Mouse (Mus musculus) CD4-positive helper T cell, adult 2 months (primary cell): ENCODE measurements around the gene Myrf.
A peak's percentile ranks its signal among the peaks of the same experiment; 100 is the strongest.

Experiments used
- DNase-seq: peaks from one replicate; pipeline ENCODE4 v3.0.0-alpha.2; 2012; ENCODE audit warnings: low read depth, missing footprints, low spot score

The Myrf gene

DNA sequence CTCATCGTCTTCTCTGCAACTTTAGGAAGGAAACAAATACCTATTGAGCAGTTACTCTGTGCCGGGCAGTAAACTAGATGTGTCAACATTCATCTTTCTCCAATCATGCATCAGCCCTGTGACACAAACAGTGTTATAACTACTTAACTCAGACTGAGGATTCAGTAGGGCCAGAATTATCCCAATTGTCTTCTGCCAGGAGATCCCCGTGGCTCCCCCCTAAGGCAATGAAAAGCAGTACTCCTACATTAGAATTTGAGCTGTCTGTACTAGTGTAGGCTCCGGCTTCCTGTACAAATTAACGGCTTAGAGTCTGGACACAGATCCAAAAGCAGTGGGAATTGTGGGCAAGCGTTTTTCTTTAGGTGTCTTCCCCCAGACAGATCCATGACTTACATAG is 35.5 kb downstream of the Myrf start:
- DNase-seq = no peak

DNA sequence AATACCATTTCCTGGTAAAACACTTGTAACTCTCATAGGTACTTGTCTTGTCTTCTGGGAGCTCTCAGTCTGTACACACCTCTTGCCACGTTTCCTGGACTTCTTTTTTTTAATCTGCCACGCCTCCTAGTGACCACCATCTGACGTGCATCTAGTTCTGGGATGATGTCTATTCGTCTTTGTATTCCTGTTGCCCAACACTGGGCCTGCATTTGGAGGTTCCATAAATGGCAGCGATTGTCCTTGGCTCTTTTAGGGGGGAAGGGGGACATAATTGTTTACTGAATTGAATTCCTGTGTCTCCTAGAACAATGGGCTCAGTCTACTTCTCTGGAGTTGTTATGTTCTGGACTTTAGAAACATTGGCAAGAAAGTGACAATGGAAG is 35.9 kb downstream of the Myrf start:
- DNase-seq = peak; percentile 83

DNA sequence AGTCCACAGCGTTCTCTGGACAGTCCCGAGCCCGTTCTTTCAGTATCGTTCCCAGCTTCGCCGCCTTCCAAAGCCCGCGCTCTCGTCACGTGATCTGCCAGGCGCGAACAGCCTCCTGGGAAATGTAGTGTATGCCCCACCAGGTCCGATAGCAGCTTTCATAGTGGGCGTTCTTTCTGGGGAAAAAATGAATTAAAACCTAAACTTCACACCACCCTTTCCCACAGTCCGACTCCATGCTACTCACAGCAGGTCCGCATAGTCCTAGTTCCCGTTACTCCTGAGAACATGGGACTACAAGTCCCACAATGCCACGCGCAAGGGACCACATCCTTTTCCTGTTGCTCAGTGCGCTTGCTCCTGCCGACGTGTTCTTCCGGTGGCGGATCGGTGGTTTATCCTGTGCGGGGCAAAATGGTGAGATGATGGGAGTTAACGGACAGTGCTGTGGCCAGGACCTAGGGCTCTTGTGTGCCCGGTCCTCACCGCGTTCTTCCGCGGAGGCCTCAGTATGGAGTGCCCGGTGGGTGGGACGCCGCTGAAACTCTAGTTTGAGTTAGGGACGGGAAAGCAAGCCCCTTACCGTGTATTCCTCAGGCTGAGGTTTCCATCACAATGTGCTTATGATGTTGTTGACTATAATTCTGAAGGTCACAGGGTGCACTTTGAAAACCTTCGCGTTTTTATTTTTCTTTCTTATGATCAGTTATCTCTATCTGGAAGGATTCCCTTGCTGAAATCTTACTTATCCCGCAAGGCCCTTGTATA is 36.5 kb downstream of the Myrf start, which contains the start of the genes Tmem258 and Fen1:
Tmem258 (plus strand) TSS at position 167 of the 768 bp plus-strand sequence.
Fen1 (minus strand) TSS at position 322 of the 768 bp plus-strand sequence.
- peak; percentile 91 for DNase-seq

DNA sequence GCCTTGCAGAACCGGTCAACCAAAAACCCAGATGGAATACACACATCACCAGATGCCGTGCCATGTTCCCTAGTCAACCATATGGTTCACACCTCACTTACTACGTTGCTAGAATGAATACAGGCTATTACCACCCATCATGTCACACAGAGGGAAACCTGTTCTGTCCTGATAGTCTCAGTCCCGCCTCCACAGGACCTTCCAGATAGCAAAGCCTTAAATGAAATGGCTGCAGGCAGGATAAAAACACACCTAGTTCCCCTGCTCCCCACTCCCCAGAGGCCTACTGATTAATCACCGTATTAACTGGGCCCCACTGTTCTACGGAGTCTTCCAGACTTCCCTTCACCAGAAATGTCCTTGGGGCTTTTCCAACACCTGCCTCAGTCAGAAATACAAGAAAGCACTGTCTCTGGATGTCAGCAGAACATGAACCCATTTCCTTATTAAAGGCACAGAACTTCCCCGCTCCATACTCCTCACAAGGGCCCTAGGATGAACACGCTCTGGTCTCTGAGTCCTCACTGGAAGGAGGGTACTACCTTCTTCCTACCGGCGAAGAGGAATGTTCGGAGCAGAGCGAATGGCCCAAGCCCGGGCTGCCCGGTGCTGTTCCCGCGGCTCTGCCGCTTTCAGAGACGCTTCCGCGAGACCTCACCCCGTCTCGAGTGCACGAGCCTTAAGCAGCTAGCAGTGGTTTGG is 37.3 kb downstream of the Myrf start:
- no peak for DNase-seq

DNA sequence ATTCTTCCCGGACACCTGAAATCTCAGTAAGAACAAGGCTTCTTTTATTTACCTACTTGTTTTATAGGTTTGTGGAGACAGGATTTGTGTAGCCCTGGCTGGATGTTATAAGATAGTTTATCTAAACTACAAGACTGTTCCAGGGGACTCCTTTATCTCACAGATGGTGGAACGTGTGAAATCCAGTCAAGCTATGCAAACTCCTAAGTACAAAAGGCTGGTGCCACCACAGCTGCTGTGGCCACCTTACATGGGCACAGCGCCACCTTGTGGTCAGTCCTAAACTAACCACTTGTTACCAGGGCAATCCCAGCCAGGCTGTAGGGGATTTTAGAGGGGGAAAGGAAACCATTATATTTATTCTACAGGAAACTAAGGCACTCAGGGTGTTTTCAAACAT is 41.8 kb downstream of the Myrf start:
- DNase-seq = peak; percentile 78

DNA sequence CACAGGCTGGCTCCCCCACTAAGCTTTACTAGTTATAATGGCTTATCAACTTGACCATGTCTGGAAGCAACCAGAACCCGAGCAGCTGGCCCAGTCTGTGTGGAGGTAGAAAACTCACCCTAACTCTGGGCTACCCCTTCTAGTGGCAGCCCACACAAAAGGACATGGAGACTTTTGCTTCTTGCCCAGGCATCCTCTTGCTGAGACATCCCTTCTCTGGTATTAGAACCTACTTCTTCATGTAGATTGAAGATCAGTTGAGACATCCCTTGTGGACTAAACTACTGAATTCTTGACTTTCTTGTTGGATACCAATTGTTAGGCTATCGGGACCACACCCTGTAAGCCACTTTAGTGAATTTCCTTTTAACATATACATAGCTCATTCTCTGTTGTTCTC is 42.3 kb downstream of the Myrf start:
- no peak for DNase-seq

DNA sequence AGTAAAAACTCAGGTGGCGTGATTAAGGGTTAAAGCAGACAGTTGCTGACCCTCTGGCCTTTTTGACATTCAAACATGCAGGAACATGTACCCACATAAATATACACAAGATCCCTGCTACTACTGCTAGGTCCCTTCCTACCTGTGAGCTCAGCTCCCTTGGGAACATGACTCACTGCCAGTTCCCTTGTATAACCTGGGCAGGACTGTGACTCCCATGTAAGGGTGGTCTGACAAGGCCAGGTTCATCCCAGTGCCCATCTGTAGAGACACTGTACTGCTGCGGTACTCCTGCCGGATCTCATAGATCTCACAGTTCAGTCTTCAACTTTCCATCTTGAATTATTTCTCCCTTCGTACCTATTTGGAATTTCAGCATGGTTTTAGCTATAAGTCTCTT is 43.4 kb downstream of the Myrf start:
- no peak for DNase-seq

DNA sequence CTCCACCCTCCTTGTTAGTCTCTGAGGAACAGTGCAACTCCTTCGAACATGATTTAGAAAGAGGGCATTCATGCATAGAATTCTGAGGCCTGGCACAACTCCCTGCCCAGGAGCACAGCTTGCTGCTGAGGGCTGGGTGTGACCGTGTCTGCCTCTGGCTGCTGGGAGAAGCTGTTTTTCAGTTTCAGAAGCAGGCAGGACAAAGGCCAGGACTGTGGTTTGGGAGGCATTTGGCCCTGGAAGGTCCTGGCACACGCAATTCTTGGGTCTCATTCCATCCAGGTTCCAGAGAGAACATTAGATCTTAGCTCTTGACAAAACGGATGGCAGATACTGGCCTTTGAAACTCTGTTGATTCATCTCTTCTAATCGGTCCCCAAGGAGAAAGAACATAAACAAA is 45.3 kb downstream of the Myrf start:
- DNase-seq = no peak

DNA sequence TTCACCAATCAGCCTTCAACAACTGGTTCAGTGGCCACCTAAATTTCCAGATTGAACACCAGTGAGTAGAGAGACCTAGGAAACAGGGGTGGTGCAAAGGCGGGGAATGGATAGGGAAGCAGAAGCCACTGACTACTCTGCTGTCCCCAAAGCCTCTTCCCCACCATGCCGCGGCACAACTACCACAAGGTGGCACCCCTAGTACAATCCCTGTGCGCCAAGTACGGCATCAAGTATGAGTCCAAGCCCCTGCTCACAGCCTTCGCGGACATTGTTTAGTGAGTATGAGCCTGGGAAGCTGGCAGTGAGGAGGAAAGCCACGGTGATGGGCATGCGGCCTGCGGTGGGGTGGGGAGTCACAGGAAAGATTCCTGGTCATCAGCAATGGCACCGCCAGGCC is 46.2 kb downstream of the Myrf start:
- no peak for DNase-seq

DNA sequence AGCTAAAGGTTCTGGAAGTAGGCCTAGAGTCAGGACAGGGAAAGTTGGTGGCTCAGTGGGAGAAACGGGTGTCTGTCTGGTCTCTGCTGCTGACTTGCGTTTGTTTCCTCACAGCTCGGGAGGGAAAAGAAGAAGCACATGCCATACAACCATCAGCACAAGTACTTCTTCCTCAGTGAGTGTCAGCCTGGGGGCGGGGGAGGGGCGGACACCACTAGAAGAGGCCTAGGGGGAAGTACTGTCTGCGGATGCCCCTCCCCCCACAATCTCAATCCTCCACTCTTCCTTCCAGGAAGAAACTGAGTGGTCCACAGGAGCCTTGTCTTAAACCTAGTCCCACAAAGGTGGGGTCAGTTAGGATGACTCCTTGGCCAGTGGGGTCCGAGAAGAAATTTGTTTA is 49.2 kb downstream of the Myrf start:
- no peak for DNase-seq

DNA sequence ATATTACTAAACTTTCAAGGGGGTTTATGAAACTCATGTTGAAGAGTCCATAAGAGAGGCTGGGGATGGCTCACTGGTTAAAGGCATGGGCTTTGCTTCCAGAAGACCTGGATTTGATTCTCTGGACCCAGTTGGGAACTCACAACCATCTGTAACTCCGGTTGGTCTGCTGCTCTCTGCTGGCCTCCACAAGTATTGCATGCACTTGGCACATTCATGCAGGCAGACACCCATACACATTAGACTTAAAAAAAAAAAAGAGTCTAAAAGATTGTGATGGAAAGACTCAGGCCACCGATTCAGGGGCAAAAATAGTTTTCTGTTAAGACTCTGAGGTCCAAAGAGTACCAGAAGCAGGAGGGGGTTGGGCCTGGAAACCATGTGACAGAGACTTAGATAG is 49.8 kb downstream of the Myrf start:
- peak; percentile 64 for DNase-seq

DNA sequence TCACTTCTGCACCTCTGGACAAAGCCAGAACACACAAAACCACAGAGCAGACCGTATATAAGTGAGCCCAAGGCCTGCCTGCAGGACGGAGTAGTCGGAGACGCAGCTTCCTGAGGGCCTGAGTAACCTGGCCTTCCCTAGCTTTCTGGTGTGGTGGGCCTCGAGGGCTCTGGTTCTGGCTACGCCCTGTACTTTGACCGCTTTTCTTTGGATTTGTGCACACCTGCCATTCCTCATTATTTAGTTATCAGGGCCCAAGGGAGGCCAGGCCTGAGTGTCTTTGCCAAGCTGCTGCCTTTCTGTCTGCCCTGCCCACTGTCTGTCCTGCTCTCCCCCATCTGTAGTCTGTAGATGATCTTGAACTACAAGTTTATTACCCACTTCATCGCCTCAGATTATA is 50.6 kb downstream of the Myrf start:
- no peak for DNase-seq

DNA sequence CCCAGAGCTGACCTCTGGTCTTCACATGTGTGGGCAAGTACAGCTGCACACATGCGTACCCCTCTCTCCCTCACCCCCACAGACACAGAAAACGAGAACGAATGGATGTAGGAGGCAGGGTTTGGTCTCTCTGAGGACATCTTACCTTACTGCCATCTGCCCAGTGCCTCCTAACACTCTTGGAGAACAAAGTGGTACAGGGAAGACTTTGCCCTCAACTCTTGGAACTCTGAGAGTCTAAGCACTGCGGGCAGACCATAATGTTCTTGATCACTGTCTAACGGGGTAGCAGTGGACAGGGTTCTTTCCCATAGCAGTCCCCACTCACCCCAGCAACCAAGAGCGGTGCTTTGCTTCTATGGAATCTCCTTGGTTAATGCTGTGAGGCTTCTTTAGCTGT is 51.5 kb downstream of the Myrf start:
- DNase-seq = no peak

DNA sequence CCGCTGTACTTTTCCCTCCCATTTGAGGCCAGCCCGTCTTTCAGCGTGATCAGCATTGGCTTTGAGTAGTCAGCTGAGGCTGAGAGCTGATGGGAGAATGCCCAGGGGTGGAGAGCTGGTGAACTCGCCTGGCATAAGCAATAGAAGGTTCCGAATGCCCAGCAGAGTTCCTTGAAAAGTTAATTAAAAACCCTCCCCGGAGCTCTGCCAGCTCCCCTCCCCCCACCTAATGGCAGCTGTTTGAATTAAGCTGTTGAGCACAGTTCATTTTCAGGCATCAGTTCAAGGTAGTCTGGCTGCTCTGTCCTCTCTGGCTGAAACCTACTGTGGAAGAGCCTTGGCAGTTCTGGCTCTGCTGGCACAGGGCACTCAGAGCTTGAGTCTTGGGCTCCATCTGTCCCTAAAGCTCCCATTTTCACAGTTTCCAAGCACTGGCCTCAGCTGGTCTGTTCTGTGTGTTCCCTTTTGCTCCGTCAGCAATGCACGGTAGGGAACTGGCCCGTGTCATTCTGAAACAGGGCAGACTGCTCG is 52.2 kb downstream of the Myrf start:
- DNase-seq = no peak

DNA sequence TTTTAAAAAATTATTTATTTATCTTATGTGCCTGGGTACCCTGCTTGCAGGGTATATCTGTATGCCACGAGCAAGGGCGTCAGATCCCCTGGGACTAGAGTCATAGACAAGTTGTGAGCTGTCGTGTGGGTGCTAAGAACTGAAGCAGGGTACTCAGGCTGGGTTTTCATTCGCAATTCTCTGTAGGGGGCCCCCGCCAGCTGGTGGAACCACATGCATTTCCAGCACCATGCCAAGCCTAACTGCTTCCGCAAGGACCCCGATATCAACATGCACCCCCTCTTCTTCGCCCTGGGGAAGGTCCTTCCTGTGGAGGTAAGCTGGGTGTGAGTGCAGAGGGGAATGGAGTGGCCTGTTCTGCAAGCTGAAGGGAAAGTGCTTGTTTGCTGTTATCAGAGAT is 54.0 kb downstream of the Myrf start:
- DNase-seq = no peak

DNA sequence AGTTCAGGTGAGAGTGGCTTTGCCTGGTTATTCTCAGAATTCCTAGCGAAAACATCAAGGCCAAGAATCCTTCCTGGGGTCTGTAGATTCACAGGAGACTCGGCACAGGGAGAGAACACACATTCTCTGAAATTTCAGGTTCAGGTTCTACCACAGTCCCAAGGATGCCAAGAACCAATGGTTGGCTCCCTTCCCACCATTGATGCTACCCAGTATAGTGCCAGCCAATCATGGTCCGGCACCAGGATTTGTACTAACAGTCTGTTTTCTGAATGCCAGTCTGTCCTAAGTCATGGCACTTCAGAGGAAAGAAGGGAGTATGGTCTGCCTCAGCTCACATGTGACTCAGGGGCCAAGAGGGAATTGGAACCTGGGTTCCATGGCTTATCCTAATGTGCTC is 54.7 kb downstream of the Myrf start:
- no peak for DNase-seq

DNA sequence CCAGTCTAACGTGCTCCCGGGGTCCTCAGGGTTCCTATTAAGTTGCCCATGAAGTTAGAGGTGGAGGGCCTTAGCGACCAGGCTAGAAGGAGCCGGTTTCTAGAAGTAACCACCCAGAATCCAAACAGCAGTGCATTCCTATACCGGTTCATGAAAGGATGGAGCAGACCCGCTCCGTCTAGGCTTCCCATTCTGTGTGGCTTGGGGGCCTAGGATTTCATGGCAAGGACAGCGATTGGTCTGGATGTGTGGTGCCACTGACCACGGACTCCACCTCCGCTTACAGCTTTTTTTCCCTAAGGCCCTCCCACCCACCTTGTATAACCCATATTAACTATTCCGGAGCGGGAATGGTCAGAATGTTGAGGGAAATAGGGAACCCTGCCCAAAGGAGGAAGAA is 56.5 kb downstream of the Myrf start:
- no peak for DNase-seq

DNA sequence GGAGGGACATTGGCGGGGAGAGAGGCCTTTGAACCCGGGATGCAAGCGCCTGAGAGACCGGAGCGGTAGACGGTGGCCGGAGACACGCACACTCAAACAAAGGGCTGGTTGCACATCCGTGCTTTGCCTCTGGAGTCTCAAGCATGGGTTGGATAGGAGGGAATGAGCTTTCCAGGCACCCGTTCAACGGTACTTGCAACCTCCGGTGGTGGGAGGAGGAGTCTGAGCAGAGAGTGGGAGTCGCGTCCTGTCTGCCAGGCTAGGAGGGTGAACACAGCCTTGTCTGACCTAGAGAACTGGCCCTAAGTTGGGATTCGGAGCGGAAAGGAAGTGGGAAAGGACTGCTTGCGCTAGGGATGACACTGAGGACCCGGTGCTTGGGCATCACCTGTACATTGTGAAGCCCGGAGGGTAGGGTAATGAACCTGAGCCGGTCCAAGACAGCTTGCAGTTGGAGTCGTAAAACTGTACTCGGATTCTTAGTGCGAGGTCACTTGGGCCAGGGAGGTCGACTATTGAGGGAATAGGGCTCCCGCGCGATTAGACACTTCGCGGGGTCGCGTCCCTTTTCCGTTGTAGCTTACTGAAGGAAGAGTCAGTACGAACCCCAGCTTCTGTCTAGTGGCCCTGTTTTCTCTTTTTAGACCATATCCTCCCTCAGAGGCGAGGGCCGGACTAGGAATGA is 57.1 kb downstream of the Myrf start:
- no peak for DNase-seq

DNA sequence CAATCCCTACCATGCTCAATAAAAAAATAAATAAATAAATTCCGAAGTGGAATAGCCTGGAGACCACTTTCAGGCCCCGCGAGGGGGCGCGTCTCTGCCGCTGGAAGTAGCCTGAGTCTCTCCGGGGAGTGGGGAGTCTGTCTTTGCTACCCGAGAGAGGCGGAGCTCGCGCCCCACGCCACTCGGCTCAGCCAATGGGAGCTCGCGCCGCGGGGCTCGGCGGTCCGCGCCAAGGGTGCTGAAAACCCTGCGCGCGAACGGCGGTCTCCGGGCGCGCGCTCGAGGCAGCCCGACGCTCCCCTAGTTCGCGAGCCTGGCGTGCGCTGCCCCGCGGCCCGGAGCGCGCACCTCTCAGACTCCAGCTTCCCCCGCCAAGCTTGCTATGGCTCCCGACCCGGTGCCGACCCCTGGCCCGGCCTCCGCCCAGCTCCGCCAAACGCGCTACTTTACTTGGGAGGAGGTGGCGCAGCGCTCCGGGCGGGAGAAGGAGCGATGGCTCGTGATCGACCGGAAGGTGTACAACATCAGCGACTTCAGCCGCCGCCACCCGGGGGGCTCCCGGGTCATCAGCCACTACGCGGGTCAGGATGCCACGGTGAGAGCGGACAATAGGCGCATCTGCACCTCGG is 57.8 kb downstream of the Myrf start, which contains the start of gene Fads1:
Fads1 (plus strand) TSS at position 219 of the 629 bp plus-strand sequence.
- DNase-seq = peak; percentile 92

DNA sequence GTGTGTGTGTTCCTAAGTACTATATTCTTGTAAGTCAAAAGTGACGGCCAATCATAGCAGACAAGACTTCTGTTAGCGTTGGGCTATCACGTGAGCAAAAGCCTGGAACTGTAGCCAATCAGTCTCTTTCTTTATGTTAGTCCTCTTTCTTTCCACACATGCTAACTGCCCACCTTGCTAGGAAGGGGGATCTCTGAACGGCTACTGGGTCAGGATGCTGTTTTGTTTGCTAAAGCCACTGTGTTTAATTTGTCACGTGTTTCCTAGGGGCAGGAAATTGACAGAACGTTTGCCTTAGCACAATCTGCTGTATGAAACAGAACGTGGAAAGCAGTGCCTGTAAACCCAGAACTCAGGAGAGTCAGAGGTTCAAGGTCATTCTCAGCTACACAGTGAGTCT is 58.4 kb downstream of the Myrf start:
- no peak for DNase-seq

DNA sequence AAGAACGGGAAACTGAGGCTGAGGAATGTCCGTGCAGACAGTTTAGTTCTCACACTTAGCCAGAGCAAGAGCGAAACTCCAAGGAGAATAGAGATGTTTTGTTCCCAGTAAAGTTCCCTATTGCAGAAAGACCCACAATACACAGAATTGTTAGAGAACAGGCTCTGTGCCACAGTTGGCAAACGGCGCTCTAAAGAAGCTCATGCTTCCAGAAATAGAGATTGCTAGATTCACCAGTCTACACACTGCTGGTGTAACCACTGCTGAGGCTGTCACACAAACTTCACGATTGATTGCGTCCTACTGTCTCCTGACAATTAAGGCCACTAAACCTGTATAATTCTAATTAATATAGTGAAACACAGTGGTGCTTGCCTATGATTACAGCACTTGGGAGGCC is 59.3 kb downstream of the Myrf start:
- no peak for DNase-seq

DNA sequence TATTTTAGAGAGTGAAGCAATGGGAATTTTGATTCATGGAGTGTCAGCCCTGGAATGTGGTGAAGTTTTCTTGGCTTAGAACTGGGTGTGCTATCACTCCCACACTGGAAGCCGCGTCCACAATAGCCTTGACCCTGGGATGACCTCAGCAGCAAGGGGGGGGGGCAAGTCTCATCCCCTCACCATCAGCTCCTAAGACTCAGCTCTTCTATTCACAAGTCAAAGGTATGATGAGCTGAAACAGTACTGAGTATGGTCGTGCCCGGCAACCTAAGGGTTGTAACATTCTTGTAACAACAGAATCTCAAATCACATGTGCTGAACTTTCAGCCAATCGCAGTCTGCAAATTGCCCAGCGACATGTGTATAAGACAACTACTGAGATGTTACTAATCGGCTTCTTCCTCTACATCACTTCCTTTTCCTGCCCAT is 63.6 kb downstream of the Myrf start:
- no peak for DNase-seq
